Mouse (Mus musculus) kidney, embryonic 14.5 days (tissue): Measurements from ENCODE around the gene Adcy9. TPM values are rescaled to one million over a fixed set of nuclear protein-coding genes. Genes with fewer than 3 reads are reported as not detected.

Source experiments
- ATAC-seq: fragments of 200-750 bp; cut with Nextera tagmentation; 2 replicates; pipeline ENCODE4 v1.8.0; 2017; ENCODE audit warnings: moderate number of reproducible peaks, mild to moderate bottlenecking, moderate TSS enrichment, moderate library complexity; ENCODE audit not compliant: low FRiP score, low TSS enrichment
- H3K27ac ChIP-seq: fragments of 300-500 bp; sonication (generic); 2 replicates; pipeline ENCODE4 v1.5.1; 2014; ENCODE audit warnings: low read depth, mild to moderate bottlenecking, low read length, moderate library complexity, mixed read lengths
- H3K27me3 ChIP-seq: fragments of 300-500 bp; sonication (generic); 2 replicates; pipeline ENCODE4 v1.6.1; 2014; ENCODE audit warnings: mild to moderate bottlenecking, low read length; ENCODE audit not compliant: control insufficient read depth, insufficient read depth
- H3K36me3 ChIP-seq: fragments of 300-500 bp; sonication (generic); 2 replicates; pipeline ENCODE4 v1.6.1; 2014; ENCODE audit warnings: low read length, mixed read lengths; ENCODE audit not compliant: control insufficient read depth, insufficient read depth
- H3K4me1 ChIP-seq: fragments of 300-500 bp; sonication (generic); 2 replicates; pipeline ENCODE4 v1.6.1; 2014; ENCODE audit warnings: low read length, mixed read lengths; ENCODE audit not compliant: control insufficient read depth, insufficient read depth
- H3K4me2 ChIP-seq: fragments of 300-500 bp; sonication (generic); replicated peaks from 2 replicates; pipeline ENCODE4 v1.6.1; 2014; ENCODE audit warnings: low read depth, mild to moderate bottlenecking, low read length
- H3K4me3 ChIP-seq: fragments of 300-500 bp; sonication (generic); 2 replicates; pipeline ENCODE4 v1.5.1; 2014; ENCODE audit warnings: mild to moderate bottlenecking, low read length
- H3K9ac ChIP-seq: fragments of 300-500 bp; sonication (generic); 2 replicates; pipeline ENCODE4 v1.6.1; 2014; ENCODE audit warnings: low read depth, mild to moderate bottlenecking, low read length, moderate library complexity
- H3K9me3 ChIP-seq: fragments of 300-500 bp; sonication (generic); 2 replicates; pipeline ENCODE4 v1.6.1; 2016; ENCODE audit warnings: low read length; ENCODE audit not compliant: control insufficient read depth
- WGBS: fragments of 180-500 bp; shearing (Covaris S2); extraction: QIAGEN DNeasy Blood & Tissue Kit; methylation state at CpG from one replicate; pipeline ENCODE4 v1.1.7; 2014; 5-methylcytosine and 5-hydroxymethylcytosine counted together
- polyA plus RNA-seq: library from polyadenylated mRNA; unstranded; fragments of >200 nt; fragmentation: Nextera tagmentation; extraction: Ambion mirVana; gene quantifications from 2 replicates; pipeline ENCODE4 v1.2.1, GENCODE M21; 2014

The Adcy9 gene
- polyA plus RNA-seq, 1 experiment from 2014 or later = 1.3 TPM

- no peak overlapping the region for H3K4me2 ChIP-seq
- ATAC-seq = no peak
- 51% methylated on average over 14 of the region's 14 CpGs for WGBS
- H3K9ac ChIP-seq = no peak overlapping the region
- no peaks in the 10 kb centered on the region for H3K36me3 ChIP-seq
- H3K4me3 ChIP-seq = no peak overlapping the region
- 0 out of 2 replicates have a peak, but pooled peaks cover 5% of the 10 kb centered on the region for H3K4me1 ChIP-seq
- no peak overlapping the region for H3K27ac ChIP-seq
- H3K9me3 ChIP-seq = no peaks in the 10 kb centered on the region
- peaks cover 6% of the 10 kb centered on the region for H3K27me3 ChIP-seq
Measured at GRCm38 (mm10) chr16:4413301-4413700, 7.0 kb downstream of the Adcy9 start.

- Histone ChIP-seq H3K4me1 (0 out of 2 replicates have a peak, but pooled peaks cover 5% of the 10 kb centered on the region), H3K4me2 (no peak overlapping the region), H3K27ac (no peak overlapping the region), H3K4me3 (no peak overlapping the region), H3K36me3 (no peaks in the 10 kb centered on the region), H3K9me3 (no peaks in the 10 kb centered on the region), H3K27me3 (no peaks in the 10 kb centered on the region), H3K9ac (no peak overlapping the region)
- no peak for ATAC-seq
- WGBS = 86% methylated on average over 4 of the region's 4 CpGs
Measured at GRCm38 (mm10) chr16:4412298-4412697, 8.0 kb downstream of the Adcy9 start.

GRCm38 (mm10) chr16:4411296-4411695, 9.0 kb downstream of the Adcy9 start:
- H3K4me1 ChIP-seq = 0 out of 2 replicates have a peak, but pooled peaks cover 5% of the 10 kb centered on the region
- no peaks in the 10 kb centered on the region for H3K27me3 ChIP-seq
- H3K9me3 ChIP-seq = no peaks in the 10 kb centered on the region
- no peak overlapping the region for H3K4me3 ChIP-seq
- no peak overlapping the region for H3K4me2 ChIP-seq
- no peaks in the 10 kb centered on the region for H3K36me3 ChIP-seq
- no peak for ATAC-seq
- no peak overlapping the region for H3K27ac ChIP-seq
- WGBS = 62% methylated on average over 2 of the region's 2 CpGs
- H3K9ac ChIP-seq = no peak overlapping the region

- 67% methylated on average over 2 of the region's 2 CpGs for WGBS
- no peak overlapping the region for H3K27ac ChIP-seq
- no peak for ATAC-seq
Measured at GRCm38 (mm10) chr16:4407536-4407935, 12.8 kb downstream of the Adcy9 start.

GRCm38 (mm10) chr16:4406706-4407105, 13.6 kb downstream of the Adcy9 start:
- H3K4me3 ChIP-seq = no peak overlapping the region
- H3K4me2 ChIP-seq = no peak overlapping the region
- H3K36me3 ChIP-seq = no peaks in the 10 kb centered on the region
- no peak overlapping the region for H3K9ac ChIP-seq
- no peaks in the 10 kb centered on the region for H3K27me3 ChIP-seq
- WGBS = 64% methylated on average over 4 of the region's 4 CpGs
- no peaks in the 10 kb centered on the region for H3K9me3 ChIP-seq
- H3K4me1 ChIP-seq = 0 out of 2 replicates have a peak, but pooled peaks cover 6% of the 10 kb centered on the region
- no peak overlapping the region for H3K27ac ChIP-seq
- ATAC-seq = no peak

More at GRCm38 (mm10) chr16:4407536-4407935, 12.8 kb downstream of the Adcy9 start:
- no peaks in the 10 kb centered on the region for H3K9me3 ChIP-seq
- no peak overlapping the region for H3K4me3 ChIP-seq
- H3K4me2 ChIP-seq = no peak overlapping the region
- no peaks in the 10 kb centered on the region for H3K36me3 ChIP-seq
- no peak overlapping the region for H3K9ac ChIP-seq
- no peaks in the 10 kb centered on the region for H3K27me3 ChIP-seq
- H3K4me1 ChIP-seq = 0 out of 2 replicates have a peak, but pooled peaks cover 6% of the 10 kb centered on the region

- Histone ChIP-seq H3K36me3 (no peaks in the 10 kb centered on the region), H3K27ac (no peak overlapping the region), H3K9me3 (no peaks in the 10 kb centered on the region), H3K4me3 (no peak overlapping the region), H3K27me3 (no peaks in the 10 kb centered on the region), H3K4me2 (no peak overlapping the region), H3K9ac (no peak overlapping the region), H3K4me1 (0 out of 2 replicates have a peak, but pooled peaks cover 6% of the 10 kb centered on the region)
- 91% methylated on average over 6 of the region's 6 CpGs for WGBS
- ATAC-seq = no peak
Measured at GRCm38 (mm10) chr16:4406047-4406586, 14.2 kb downstream of the Adcy9 start.

- Histone ChIP-seq H3K36me3 (no peaks in the 10 kb centered on the region), H3K9me3 (no peaks in the 10 kb centered on the region), H3K4me1 (0 out of 2 replicates have a peak, but pooled peaks cover 6% of the 10 kb centered on the region), H3K4me3 (no peak overlapping the region), H3K9ac (no peak overlapping the region), H3K4me2 (no peak overlapping the region), H3K27me3 (no peaks in the 10 kb centered on the region), H3K27ac (no peak overlapping the region)
- WGBS = 48% methylated on average over 8 of the region's 8 CpGs
- no peak for ATAC-seq
Measured at GRCm38 (mm10) chr16:4404933-4405761, 15.2 kb downstream of the Adcy9 start.

- Histone ChIP-seq H3K9me3 (no peaks in the 10 kb centered on the region), H3K4me3 (no peak overlapping the region), H3K4me2 (no peak overlapping the region), H3K36me3 (no peaks in the 10 kb centered on the region), H3K27ac (no peak overlapping the region), H3K9ac (no peak overlapping the region), H3K4me1 (0 out of 2 replicates have a peak, but pooled peaks cover 6% of the 10 kb centered on the region), H3K27me3 (no peaks in the 10 kb centered on the region)
- 60% methylated on average over 1 of the region's 1 CpGs for WGBS
- no peak for ATAC-seq
Measured at GRCm38 (mm10) chr16:4401109-4401508, 19.2 kb downstream of the Adcy9 start.
